Mouse (Mus musculus): ENCODE results near the gene Pla2g6.

DNA sequence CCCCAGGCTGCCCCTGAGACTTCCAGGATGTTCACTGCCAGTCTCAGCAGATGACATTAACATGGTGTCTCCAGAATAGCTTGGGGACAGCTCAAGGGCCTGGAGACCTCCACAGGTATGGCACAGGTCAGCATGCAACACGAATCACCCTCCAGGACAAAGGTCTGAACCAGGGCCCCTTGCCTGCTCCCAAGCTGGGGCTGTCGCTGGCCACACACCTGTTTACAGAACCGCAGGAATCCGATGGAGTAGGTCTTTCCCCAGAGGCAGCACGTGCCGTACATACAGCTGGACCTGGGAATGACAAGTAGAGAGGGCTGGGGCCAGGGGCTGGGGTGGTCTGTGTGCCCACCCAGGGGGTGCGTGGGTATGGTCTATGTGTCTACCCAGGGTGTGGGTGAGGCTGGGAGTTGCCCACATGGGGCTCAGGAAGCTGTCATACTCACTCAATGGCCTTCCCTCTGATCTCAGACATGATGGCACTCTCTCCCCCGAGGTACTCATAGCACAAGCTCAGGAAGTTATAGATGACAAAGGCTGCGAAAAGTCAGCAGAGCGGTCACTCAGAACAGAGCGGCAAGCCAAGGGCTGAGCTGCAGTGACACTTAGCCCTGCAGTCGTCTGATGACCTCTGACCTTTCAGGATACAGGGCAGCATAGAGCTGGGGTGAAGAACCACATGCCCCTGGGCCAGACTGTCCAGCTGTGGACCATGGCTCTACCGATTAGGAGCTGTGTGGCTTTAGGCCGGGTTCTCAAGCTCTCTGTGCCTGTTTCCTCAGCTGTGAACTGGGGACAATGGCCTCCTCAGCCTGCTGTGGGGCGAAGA, 41.5 kb upstream of the Pla2g6 start:
- no peak for TF ChIP-seq FLI1 (IDR thresholded peaks at IDR 0.05; ENCODE audit: low read length)
- TF ChIP-seq GATA1 (IDR thresholded peaks at IDR 0.05; ENCODE audit: borderline replicate concordance, low read length): no peak

Data from megakaryocyte, embryonic 14.5 days (primary cell).